ENCODE assay signal across 8 mouse cellular contexts in the genomic region with DNA sequence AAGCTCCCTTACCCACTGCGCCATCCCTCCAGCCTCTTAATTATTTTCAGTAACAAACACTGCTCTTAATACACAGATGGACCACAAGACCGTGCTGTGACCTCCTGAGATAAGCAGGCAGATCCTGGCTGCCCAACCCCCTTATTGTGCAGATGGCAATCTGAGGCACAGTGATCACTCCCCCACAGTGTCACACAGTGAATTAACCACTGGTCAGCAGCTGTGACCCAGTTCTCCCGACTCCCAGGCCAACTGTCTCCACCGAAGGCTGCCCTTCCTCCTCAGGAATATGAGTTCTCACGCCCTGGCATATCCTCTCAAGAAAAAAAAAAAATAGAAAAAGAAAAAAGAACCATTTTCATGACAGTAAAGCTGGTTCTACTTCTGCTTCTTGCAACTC. TPM values are rescaled to one million over a fixed set of nuclear protein-coding genes. Genes with fewer than 3 reads are reported as not detected.
DNase-seq lines count a peak whose midpoint lies in the region; ATAC-seq and TF ChIP-seq lines count a peak whose summit lies in the region.

No protein-coding gene starts in this region.

- intact Hi-C loops in left cerebral cortex, adult 2 months (cut with DNase I): no loop called here

- no peak for ATAC-seq in midbrain, postnatal 0 days (ENCODE audit: low FRiP score)

- no peaks in the 10 kb centered on the region for H3K36me3 ChIP-seq in midbrain, postnatal 0 days (ENCODE audit: insufficient read depth, low read length)

- no peak overlapping the region for H3K9ac ChIP-seq in midbrain, postnatal 0 days (replicated peaks; ENCODE audit: low read length, poor library complexity, severe bottlenecking)

- H3K9me3 ChIP-seq in midbrain, postnatal 0 days (ENCODE audit: low read length): no peaks in the 10 kb centered on the region

- WGBS in midbrain, postnatal 0 days: 45% methylated on average over 5 of the region's 5 CpGs

- no peak overlapping the region for H3K4me2 ChIP-seq in midbrain, postnatal 0 days (ENCODE audit: low read depth, low read length, poor library complexity, severe bottlenecking)

- DNase-seq in adrenal gland, adult 2 months: peak; percentile 58
- DNase-seq in adrenal gland, postnatal 25 days: no peak
- peak; percentile 82 for DNase-seq in brain, adult 2 months (ENCODE audit: low read depth, low spot score)
- DNase-seq in heart, adult 8-10 months (ENCODE audit: low spot score): peak; percentile 16
- peak; percentile 66 for DNase-seq in kidney, postnatal 14 days
- peak; percentile 55 for DNase-seq in midbrain, postnatal 0 days (ENCODE audit: low spot score)
- no peak for DNase-seq in layer of hippocampus, postnatal 25 days (ENCODE audit: extremely low spot score in 1 of 2, low spot score in 1 of 2)
- DNase-seq in left cerebral cortex, adult 2 months (ENCODE audit: extremely low spot score in 1 of 2, low spot score in 2 of 2): no peak

- H3K4me1 ChIP-seq in midbrain, postnatal 0 days (ENCODE audit: insufficient read depth, low read length): no peaks in the 10 kb centered on the region

- no peaks in the 10 kb centered on the region for H3K27me3 ChIP-seq in midbrain, postnatal 0 days (ENCODE audit: insufficient read depth, low read length)

- no peak overlapping the region for H3K27ac ChIP-seq in midbrain, postnatal 0 days (ENCODE audit: low read depth, low read length)
- no peak overlapping the region for H3K27ac ChIP-seq in left cerebral cortex, adult 2 months

- no peak overlapping the region for H3K4me3 ChIP-seq in midbrain, postnatal 0 days (ENCODE audit: low read depth, low read length)
- no peak overlapping the region for H3K4me3 ChIP-seq in left cerebral cortex, adult 2 months

- TF ChIP-seq CTCF in midbrain, postnatal 0 days (IDR thresholded peaks at IDR 0.05): no peak
- no peak for TF ChIP-seq CTCF in left cerebral cortex, adult 2 months (IDR thresholded peaks at IDR 0.05)

RNA-seq across cellular contexts. Expression of gene Tspan15, which starts 14.5 kb away (rescaled TPM):
- 10 to 100 TPM; 14.4 to 22.5 TPM for total RNA-seq in adrenal gland, adult 2 months (2021)
- 66.3 and 71.2 TPM in 2 replicates for polyA plus RNA-seq in adrenal gland, adult 2 months (2012; rRNA removed)
- 22.1 and 31.0 TPM in 2 replicates for total RNA-seq in adrenal gland, postnatal 25 days (2021)
- 1 to 10 TPM; 5.6 to 9.2 (median 7.0) TPM for total RNA-seq in heart, adult 8-10 months (2022)
- total RNA-seq in midbrain, postnatal 0 days (2014; rRNA removed): 13.8 and 20.2 TPM in 2 replicates
- 17.0 and 19.0 TPM in 2 replicates for polyA plus RNA-seq in midbrain, postnatal 0 days (2015; fragmentation: Nextera tagmentation; extraction: Ambion mirVana)
- 10 to 100 TPM; 20.7 to 21.3 TPM for total RNA-seq in layer of hippocampus, postnatal 25 days (2021)
- total RNA-seq in left cerebral cortex, adult 2 months (2021): 10 to 100 TPM in 1 of 2 experiments, 1 to 10 TPM in 1; 8.5 to 10.4 TPM

RNA-seq across cellular contexts. Expression of gene Tacr2, which starts 35.6 kb away (rescaled TPM):
- total RNA-seq in adrenal gland, adult 2 months (2021): 10 to 100 TPM; 21.8 to 64.4 TPM
- 146 and 235 TPM in 2 replicates for polyA plus RNA-seq in adrenal gland, adult 2 months (2012; rRNA removed)
- total RNA-seq in adrenal gland, postnatal 25 days (2021): 36.1 and 52.0 TPM in 2 replicates
- total RNA-seq in heart, adult 8-10 months (2022): not detected
- not detected in 2 replicates for total RNA-seq in midbrain, postnatal 0 days (2014; rRNA removed)
- polyA plus RNA-seq in midbrain, postnatal 0 days (2015; fragmentation: Nextera tagmentation; extraction: Ambion mirVana): 0.06 TPM in 1 of 2 replicates, not detected in the other
- total RNA-seq in layer of hippocampus, postnatal 25 days (2021): under 1 TPM in 1 of 2 experiments, not detected in 1; 0.20 TPM
- total RNA-seq in left cerebral cortex, adult 2 months (2021): under 1 TPM in 1 of 2 experiments, not detected in 1; 0.34 TPM

Comparison
In these comparisons a context has a peak if more than half of its experiments do, and no peak if none do; other contexts are left out.
1. DNase-seq: peak in adrenal gland, adult 2 months (single experiment), brain, adult 2 months (single experiment), heart, adult 8-10 months (single experiment), kidney, postnatal 14 days (single experiment) and midbrain, postnatal 0 days (single experiment); none in adrenal gland, postnatal 25 days (single experiment), layer of hippocampus, postnatal 25 days (0 of 2) and left cerebral cortex, adult 2 months (0 of 2).
2. RNA of gene Tacr2, which starts 35.6 kb away (total RNA-seq): 21.8 to 64.4 TPM in adrenal gland, adult 2 months and 36.1 to 52.0 TPM in adrenal gland, postnatal 25 days; 0.34 TPM in left cerebral cortex, adult 2 months, 0.20 TPM in layer of hippocampus, postnatal 25 days, not detected in heart, adult 8-10 months and not detected in midbrain, postnatal 0 days; every median in the first group is over 10 times any median in the second.